Mouse (Mus musculus) G1E (cell line): ENCODE results near the gene Mcpt4.

Experiments used
- CTCF ChIP-seq: IDR thresholded peaks from 2 replicates; pipeline ENCODE4 v1.5.1; 2012; ENCODE audit warnings: low read depth, low read length, inconsistent platforms, mixed read lengths
- GATA2 ChIP-seq: IDR thresholded peaks from 2 replicates; pipeline ENCODE4 v1.6.1; 2012; ENCODE audit warnings: low read depth, low read length, inconsistent platforms, borderline replicate concordance
- POLR2AphosphoS5 ChIP-seq: IDR thresholded peaks from 2 replicates; pipeline ENCODE4 v1.6.1; 2012; ENCODE audit warnings: low read depth, low read length, inconsistent platforms; ENCODE audit not compliant: insufficient replicate concordance
- TAL1 ChIP-seq: conservative IDR thresholded peaks from 2 replicates; pipeline ENCODE4 v1.6.1; 2012; ENCODE audit warnings: low read depth, low read length, inconsistent platforms, mixed read lengths

DNA sequence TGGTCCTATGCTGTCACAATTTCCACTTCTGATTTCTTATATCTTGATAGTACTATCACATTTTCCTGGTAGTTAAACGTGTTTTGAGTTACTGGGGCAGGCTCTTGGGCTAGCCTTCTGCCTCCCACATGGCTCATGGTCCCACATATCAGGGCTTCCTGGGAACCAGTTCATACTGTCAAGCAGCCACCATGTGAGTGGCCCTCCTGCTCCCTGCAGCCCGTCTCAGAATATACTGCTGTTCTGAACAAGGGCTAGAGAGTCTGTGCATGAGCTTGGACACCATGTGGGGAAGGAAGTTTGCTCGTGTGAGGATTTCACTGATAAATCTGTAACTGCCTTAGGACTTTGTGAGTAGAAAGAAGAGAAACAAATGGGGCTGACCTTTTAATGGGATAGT, 24.6 kb upstream of the Mcpt4 start:
- TF ChIP-seq TAL1 (no peak), CTCF (no peak), GATA2 (no peak), POLR2AphosphoS5 (no peak)
